Mouse (Mus musculus) heart, postnatal 0 days (tissue): ENCODE measurements at regions not wholly inside any gene's neighbourhood (a gene's known extent, or its start where the extent isn't known, plus 50 kb on each side); places are given as distances from the start of the nearest gene placed in this dataset.

Experiments
- ATAC-seq: fragments of 200-750 bp; cut with Nextera tagmentation; 2 replicates; pipeline ENCODE4 v1.8.0; 2017; ENCODE audit warnings: low read depth, moderate number of reproducible peaks, moderate library complexity; ENCODE audit not compliant: insufficient read depth
- DNase-seq: peaks from one replicate; pipeline ENCODE4 v3.0.0-alpha.2; 2016; ENCODE audit warnings: low spot score
- H3K27ac ChIP-seq: fragments of 300-500 bp; sonication (generic); 2 replicates; pipeline ENCODE4 v1.5.1; 2014; ENCODE audit warnings: low read depth, mild to moderate bottlenecking
- H3K27me3 ChIP-seq: fragments of 300-500 bp; sonication (generic); 2 replicates; pipeline ENCODE4 v1.6.1; 2014; ENCODE audit warnings: low read length, mixed read lengths; ENCODE audit not compliant: control insufficient read depth, insufficient read depth
- H3K36me3 ChIP-seq: fragments of 300-500 bp; sonication (generic); replicated peaks from 2 replicates; pipeline ENCODE4 v1.6.1; 2014; ENCODE audit warnings: low read length, mixed read lengths; ENCODE audit not compliant: control insufficient read depth, insufficient read depth
- H3K4me1 ChIP-seq: fragments of 300-500 bp; sonication (generic); 2 replicates; pipeline ENCODE4 v1.6.1; 2014; ENCODE audit warnings: antibody characterized with exemption; ENCODE audit not compliant: control insufficient read depth, insufficient read depth
- H3K4me2 ChIP-seq: fragments of 300-500 bp; sonication (generic); 2 replicates; pipeline ENCODE4 v1.6.1; 2014; ENCODE audit warnings: low read depth, mild to moderate bottlenecking, low read length, moderate library complexity
- H3K4me3 ChIP-seq: fragments of 300-500 bp; sonication (generic); 2 replicates; pipeline ENCODE4 v1.5.1; 2014; ENCODE audit warnings: low read depth, low read length
- H3K9ac ChIP-seq: fragments of 300-500 bp; sonication (generic); replicated peaks from 2 replicates; pipeline ENCODE4 v1.6.1; 2014; ENCODE audit warnings: low read depth, low read length, mixed read lengths
- H3K9me3 ChIP-seq: fragments of 300-500 bp; sonication (generic); replicated peaks from 2 replicates; pipeline ENCODE4 v1.6.1; 2016; ENCODE audit warnings: low read length; ENCODE audit not compliant: control insufficient read depth
- CTCF ChIP-seq: IDR thresholded peaks from 2 replicates; pipeline ENCODE4 v1.5.1; 2016; ENCODE audit warnings: antibody characterized with exemption, control low read depth, low read depth
- EP300 ChIP-seq: IDR thresholded peaks from 2 replicates; pipeline ENCODE4 v1.6.1; 2016; ENCODE audit warnings: antibody characterized with exemption, low read depth
- WGBS: fragments of 180-500 bp; shearing (Covaris S2); extraction: QIAGEN DNeasy Blood & Tissue Kit; methylation state at CpG from one replicate; pipeline ENCODE4 v1.1.7; 2014; 5-methylcytosine and 5-hydroxymethylcytosine counted together

GRCm38 (mm10) chr16:25176870-25177269 is 109.7 kb upstream of the Tprg start:
- Histone ChIP-seq H3K27ac (no peak overlapping the region), H3K4me3 (no peak overlapping the region), H3K27me3 (no peaks in the 10 kb centered on the region), H3K9me3 (no peaks in the 10 kb centered on the region), H3K4me1 (no peaks in the 10 kb centered on the region), H3K36me3 (no peaks in the 10 kb centered on the region), H3K9ac (no peak overlapping the region), H3K4me2 (no peak overlapping the region)
- TF ChIP-seq CTCF (no peak), EP300 (no peak)
- DNase-seq (no peak), ATAC-seq (no peak)

- Histone ChIP-seq H3K4me3 (no peak overlapping the region), H3K27me3 (no peaks in the 10 kb centered on the region), H3K36me3 (no peaks in the 10 kb centered on the region), H3K4me2 (no peak overlapping the region), H3K4me1 (no peaks in the 10 kb centered on the region), H3K9me3 (no peaks in the 10 kb centered on the region), H3K9ac (no peak overlapping the region), H3K27ac (no peak overlapping the region)
- DNase-seq (no peak), ATAC-seq (no peak)
- TF ChIP-seq EP300: no peak
- TF ChIP-seq CTCF: no peak
- WGBS: 18% methylated on average over 2 of the region's 2 CpGs
Observed at GRCm38 (mm10) chr16:25178055-25178454, 108.6 kb upstream of the Tprg start.

DNA sequence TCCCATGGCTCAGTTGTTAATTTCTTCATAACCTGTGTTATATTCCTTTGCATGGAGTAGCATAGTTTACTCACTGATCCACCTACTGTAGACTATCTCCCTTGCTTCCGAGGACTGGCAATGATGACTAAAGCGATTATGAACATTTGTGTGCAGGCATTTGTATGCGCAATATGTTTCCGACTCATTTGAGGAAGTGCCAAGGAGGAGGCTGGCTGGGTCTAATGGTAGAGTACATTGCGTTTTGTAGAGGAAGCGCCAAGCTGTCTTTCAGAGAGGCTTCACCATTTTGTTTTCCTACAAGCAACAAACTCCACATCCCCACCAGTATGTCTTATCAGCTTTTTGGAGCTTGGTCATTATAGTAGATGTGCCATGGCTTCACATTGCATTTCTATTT is 104.7 kb upstream of the Tprg start:
- Histone ChIP-seq H3K36me3 (no peaks in the 10 kb centered on the region), H3K4me1 (no peaks in the 10 kb centered on the region), H3K27ac (no peak overlapping the region), H3K9ac (no peak overlapping the region), H3K9me3 (no peaks in the 10 kb centered on the region), H3K27me3 (no peaks in the 10 kb centered on the region), H3K4me3 (no peak overlapping the region), H3K4me2 (no peak overlapping the region)
- ATAC-seq (no peak), DNase-seq (no peak)
- WGBS: 87% methylated on average over 6 of the region's 6 CpGs
- TF ChIP-seq CTCF: no peak
- TF ChIP-seq EP300: no peak

DNA sequence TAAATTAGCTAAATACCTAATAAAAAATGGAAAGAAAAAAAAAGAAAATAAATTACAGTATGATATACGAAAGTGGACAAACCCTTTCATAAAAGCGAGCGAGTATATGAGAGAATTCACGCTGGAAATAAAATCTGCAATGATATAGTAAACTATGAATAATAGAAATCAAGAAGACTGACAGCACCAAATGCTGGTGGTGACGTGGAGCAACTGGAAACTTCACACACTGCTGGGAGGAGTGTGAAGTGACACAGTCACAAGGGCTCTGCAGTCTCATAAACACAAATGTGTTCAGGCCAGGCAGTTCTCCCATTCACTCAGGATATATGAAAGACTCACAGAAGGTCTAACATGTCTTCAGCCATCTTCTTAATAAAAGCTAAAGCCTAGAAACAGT is 89.5 kb upstream of the Tprg start:
- H3K9ac ChIP-seq: no peak overlapping the region
- H3K4me1 ChIP-seq: no peaks in the 10 kb centered on the region
- WGBS: 87% methylated on average over 5 of the region's 5 CpGs
- H3K27me3 ChIP-seq: no peaks in the 10 kb centered on the region
- H3K27ac ChIP-seq: no peak overlapping the region
- DNase-seq (no peak), ATAC-seq (no peak)
- TF ChIP-seq CTCF (no peak), EP300 (no peak)
- H3K36me3 ChIP-seq: no peaks in the 10 kb centered on the region
- H3K4me3 ChIP-seq: no peak overlapping the region
- no peaks in the 10 kb centered on the region for H3K9me3 ChIP-seq
- H3K4me2 ChIP-seq: no peak overlapping the region

DNA sequence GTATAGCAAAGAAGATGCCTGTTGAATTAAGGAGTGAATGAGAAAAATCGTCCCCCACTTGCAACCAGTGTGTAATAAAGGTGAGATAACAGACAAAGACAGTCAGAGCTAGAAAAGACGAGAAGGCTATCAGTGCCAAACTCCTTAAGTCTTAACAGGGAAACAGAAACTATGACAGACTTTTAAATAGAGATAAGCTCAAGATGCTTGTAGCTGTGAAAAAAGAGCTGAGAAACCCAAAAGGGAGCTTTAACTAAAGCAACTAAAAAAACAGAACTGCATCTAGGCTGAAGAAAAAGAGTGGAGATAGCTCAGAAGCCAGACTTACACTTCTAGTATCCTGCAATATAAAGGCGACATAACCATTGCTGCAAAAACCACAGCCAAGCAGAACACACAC is 87.8 kb upstream of the Tprg start:
- no peaks in the 10 kb centered on the region for H3K36me3 ChIP-seq
- H3K9ac ChIP-seq: no peak overlapping the region
- no peak overlapping the region for H3K4me3 ChIP-seq
- WGBS: 36% methylated on average over 3 of the region's 3 CpGs
- no peaks in the 10 kb centered on the region for H3K9me3 ChIP-seq
- ATAC-seq: no peak
- no peak overlapping the region for H3K4me2 ChIP-seq
- H3K27me3 ChIP-seq: no peaks in the 10 kb centered on the region
- no peaks in the 10 kb centered on the region for H3K4me1 ChIP-seq
- no peak for TF ChIP-seq EP300
- no peak for TF ChIP-seq CTCF
- no peak overlapping the region for H3K27ac ChIP-seq
- DNase-seq: no peak

- H3K9me3 ChIP-seq: no peaks in the 10 kb centered on the region
- DNase-seq (no peak), ATAC-seq (no peak)
- no peak overlapping the region for H3K9ac ChIP-seq
- H3K4me1 ChIP-seq: no peaks in the 10 kb centered on the region
- H3K36me3 ChIP-seq: no peaks in the 10 kb centered on the region
- H3K4me3 ChIP-seq: no peak overlapping the region
- no peak overlapping the region for H3K27ac ChIP-seq
- no peak overlapping the region for H3K4me2 ChIP-seq
- TF ChIP-seq CTCF (no peak), EP300 (no peak)
- no peaks in the 10 kb centered on the region for H3K27me3 ChIP-seq
Observed at GRCm38 (mm10) chr16:25199984-25200383, 86.6 kb upstream of the Tprg start.
